In genomic region chr7:113436312-113436711, GRCm38 (mm10) we compare ENCODE assay signal across 20 mouse cellular contexts. TPM values are rescaled to one million over a fixed set of nuclear protein-coding genes. Genes with fewer than 3 reads are reported as not detected.
DNase-seq lines count a peak whose midpoint lies in the region; ATAC-seq and TF ChIP-seq lines count a peak whose summit lies in the region.
"Had no signal": no experiment of that assay in that cellular context is flagged by ENCODE, and none has a peak within 500 bp of the region (broad histone marks: within the 10 kb centered on the region; RNA-seq: fewer than 3 reads in every experiment).

No protein-coding gene starts in this region.

- H3K27ac ChIP-seq in embryonic facial prominence, embryonic 14.5 days (replicated peaks; ENCODE audit: low read depth, low read length) = no peak overlapping the region
- no peak overlapping the region for H3K27ac ChIP-seq in embryonic facial prominence, embryonic 10.5 days (replicated peaks)
- H3K27ac ChIP-seq in stomach, postnatal 0 days (replicated peaks) = no peak overlapping the region; the same call in 1 of the 2 replicates
- H3K27ac ChIP-seq: liver, embryonic 13.5 days had no signal

- H3K27me3 ChIP-seq in embryonic facial prominence, embryonic 14.5 days (replicated peaks; ENCODE audit: control insufficient read depth, insufficient read depth, low read length) = no peaks in the 10 kb centered on the region
- H3K27me3 ChIP-seq in embryonic facial prominence, embryonic 10.5 days (replicated peaks; ENCODE audit: low read depth, poor library complexity, severe bottlenecking) = no peaks in the 10 kb centered on the region
- H3K27me3 ChIP-seq in stomach, postnatal 0 days (ENCODE audit: control insufficient read depth, insufficient read depth, low read length) = no peaks in the 10 kb centered on the region
- H3K27me3 ChIP-seq: heart, embryonic 12.5 days; liver, embryonic 13.5 days; Patski had no signal

- ATAC-seq in embryonic facial prominence, embryonic 14.5 days (ENCODE audit: low read depth) = no peak
- ATAC-seq in stomach, postnatal 0 days (ENCODE audit: low FRiP score, low TSS enrichment) = peak; percentile 93
- ATAC-seq: forebrain, embryonic 16.5 days; Patski had no signal

- no peak overlapping the region for H3K4me3 ChIP-seq in embryonic facial prominence, embryonic 14.5 days (ENCODE audit: low read depth, low read length)
- H3K4me3 ChIP-seq in embryonic facial prominence, embryonic 10.5 days = no peak overlapping the region
- no peak overlapping the region for H3K4me3 ChIP-seq in stomach, postnatal 0 days (ENCODE audit: low read depth, low read length)
- H3K4me3 ChIP-seq: heart, embryonic 12.5 days; liver, embryonic 13.5 days; megakaryocyte, embryonic 14.5 days had no signal

- DNase-seq in embryonic facial prominence, embryonic 14.5 days (ENCODE audit: low spot score) = peak; percentile 27
- DNase-seq in embryonic facial prominence, embryonic 10.5 days (ENCODE audit: low spot score) = no peak
- peak; percentile 45 for DNase-seq in adipocyte (ENCODE audit: low spot score)
- peak; percentile 70 for DNase-seq in lung, postnatal 25 days (ENCODE audit: low spot score)
- peak; percentile 83 for DNase-seq in stomach, postnatal 0 days (ENCODE audit: low spot score)
- DNase-seq in neural tube, embryonic 10.5 days (ENCODE audit: extremely low spot score, low spot score) = no peak
- DNase-seq in kidney, adult 9 months = no peak
- DNase-seq in left cerebral cortex, postnatal 36 days (ENCODE audit: low spot score in 2 of 2) = no peak
- DNase-seq: adrenal gland, postnatal 14 days; heart, postnatal 4 days; kidney, postnatal 10 days; layer of hippocampus, adult 9-11 months; liver, embryonic 13.5 days; right cerebral cortex, postnatal 14 days had no signal

- H3K9me3 ChIP-seq in embryonic facial prominence, embryonic 14.5 days (ENCODE audit: control insufficient read depth, low read length) = peaks cover 5% of the 10 kb centered on the region; the same call in 1 of the 2 replicates
- 0 out of 2 replicates have a peak, but pooled peaks cover 5% of the 10 kb centered on the region for H3K9me3 ChIP-seq in embryonic facial prominence, embryonic 10.5 days
- no peaks in the 10 kb centered on the region for H3K9me3 ChIP-seq in stomach, postnatal 0 days (ENCODE audit: control insufficient read depth, low read length)
- H3K9me3 ChIP-seq: heart, embryonic 12.5 days; liver, embryonic 13.5 days had no signal

- no peak for TF ChIP-seq EP300 in stomach, postnatal 0 days (optimal IDR thresholded peaks at IDR 0.05)

- H3K36me3 ChIP-seq in embryonic facial prominence, embryonic 14.5 days (ENCODE audit: control insufficient read depth, insufficient read depth, low read length) = no peaks in the 10 kb centered on the region
- H3K36me3 ChIP-seq in embryonic facial prominence, embryonic 10.5 days (replicated peaks) = no peaks in the 10 kb centered on the region
- H3K36me3 ChIP-seq in stomach, postnatal 0 days (ENCODE audit: control insufficient read depth, insufficient read depth, low read length) = no peaks in the 10 kb centered on the region
- H3K36me3 ChIP-seq: heart, embryonic 12.5 days; liver, embryonic 13.5 days had no signal

- no peak overlapping the region for H3K4me2 ChIP-seq in embryonic facial prominence, embryonic 14.5 days (ENCODE audit: low read depth, low read length)
- H3K4me2 ChIP-seq in stomach, postnatal 0 days (replicated peaks; ENCODE audit: low read depth) = no peak overlapping the region
- H3K4me2 ChIP-seq: heart, embryonic 12.5 days; liver, embryonic 13.5 days had no signal

- H3K9ac ChIP-seq in embryonic facial prominence, embryonic 14.5 days (ENCODE audit: low read depth, low read length) = no peak overlapping the region
- H3K9ac ChIP-seq in stomach, postnatal 0 days (ENCODE audit: low read length) = no peak overlapping the region
- H3K9ac ChIP-seq: heart, embryonic 12.5 days; liver, embryonic 13.5 days had no signal

- intact Hi-C loops in left cerebral cortex, postnatal 36 days (cut with DNase I) = loop anchor here (10.0 kb wide), 1 partner anchor 62 kb away; no protein-coding TSS in a partner anchor

- whole genome bisulfite sequencing in embryonic facial prominence, embryonic 14.5 days = 80% methylated on average over 10 of the region's 10 CpGs
- 88% methylated on average over 10 of the region's 10 CpGs for WGBS in embryonic facial prominence, embryonic 10.5 days
- WGBS in stomach, postnatal 0 days = 52% methylated on average over 10 of the region's 10 CpGs

- TF ChIP-seq CTCF in stomach, postnatal 0 days (IDR thresholded peaks at IDR 0.05; ENCODE audit: low read depth) = peak; percentile 49; the same call in 1 of the 2 replicates

- H3K4me1 ChIP-seq in embryonic facial prominence, embryonic 14.5 days (ENCODE audit: control insufficient read depth, insufficient read depth, low read length) = no peaks in the 10 kb centered on the region
- no peaks in the 10 kb centered on the region for H3K4me1 ChIP-seq in embryonic facial prominence, embryonic 10.5 days
- no peaks in the 10 kb centered on the region for H3K4me1 ChIP-seq in stomach, postnatal 0 days (replicated peaks; ENCODE audit: control insufficient read depth, insufficient read depth)
- H3K4me1 ChIP-seq: heart, embryonic 12.5 days; liver, embryonic 13.5 days had no signal

RNA-seq across cellular contexts. Expression of gene Pth, which starts 47.9 kb away (rescaled TPM):
- polyA plus RNA-seq in embryonic facial prominence, embryonic 14.5 days (2014; fragmentation: Nextera tagmentation; extraction: Ambion mirVana) = 21.1 and 35.0 TPM in 2 replicates
- polyA plus RNA-seq in embryonic facial prominence, embryonic 10.5 days (2016; fragmentation: Nextera tagmentation; extraction: Ambion mirVana) = not detected in 2 replicates
- not detected in 2 replicates for polyA plus RNA-seq in stomach, postnatal 0 days (2015; fragmentation: Nextera tagmentation; extraction: Ambion mirVana)
- not detected for total RNA-seq in left cerebral cortex, postnatal 36 days (2021)
- total RNA-seq: adrenal gland, postnatal 14 days; gastrocnemius, adult 8-10 months; heart, postnatal 4 days; left cerebral cortex, postnatal 25 days had no signal
- polyA plus RNA-seq: forebrain, embryonic 16.5 days; heart, embryonic 12.5 days; liver, embryonic 13.5 days; Patski had no signal

Comparison
In these comparisons a context has a peak if more than half of its experiments do, and no peak if none do; other contexts are left out.
1. DNase-seq: peak in embryonic facial prominence, embryonic 14.5 days (single experiment), adipocyte (single experiment), lung, postnatal 25 days (single experiment) and stomach, postnatal 0 days (single experiment); none in embryonic facial prominence, embryonic 10.5 days (single experiment), neural tube, embryonic 10.5 days (single experiment), kidney, adult 9 months (single experiment) and left cerebral cortex, postnatal 36 days (0 of 2).
2. RNA of gene Pth, which starts 47.9 kb away (polyA plus RNA-seq): 21.1 to 35.0 TPM in embryonic facial prominence, embryonic 14.5 days; not detected in embryonic facial prominence, embryonic 10.5 days and not detected in stomach, postnatal 0 days; every median in the first group is over 10 times any median in the second.